Mouse (Mus musculus): ENCODE measurements at regions not wholly inside any gene's neighbourhood (a gene's known extent, or its start where the extent isn't known, plus 50 kb on each side); places are given as distances from the start of the nearest gene placed in this dataset.
A peak's percentile ranks its signal among the peaks of the same experiment; 100 is the strongest.

- peak; percentile 5 for DNase-seq (ENCODE audit: low read depth, low spot score)
These were observed 692.4 kb downstream of the Gm9008 start for GRCm38 (mm10) chr6:75805223-75805622.

GRCm38 (mm10) chr6:75799993-75800392 lies 697.6 kb downstream of the Gm9008 start:
- no peak for DNase-seq (ENCODE audit: low read depth, low spot score)

- peak; percentile 24 for DNase-seq (ENCODE audit: low read depth, low spot score)
These were observed 698.0 kb downstream of the Gm9008 start for GRCm38 (mm10) chr6:75799546-75799945.

- no peak for DNase-seq (ENCODE audit: low read depth, low spot score)
These were observed 714.9 kb downstream of the Gm9008 start for GRCm38 (mm10) chr6:75782680-75783079.

GRCm38 (mm10) chr6:75763041-75763440 lies 734.5 kb downstream of the Gm9008 start:
- DNase-seq (ENCODE audit: low read depth, low spot score): peak; percentile 49

- peak; percentile 16 for DNase-seq (ENCODE audit: low read depth, low spot score)
These were observed 741.4 kb downstream of the Gm9008 start for GRCm38 (mm10) chr6:75756184-75756583.

All from brain, adult 2 months (tissue).